Mouse (Mus musculus): ENCODE data around the gene Mad2l1. TPM values are rescaled to one million over a fixed set of nuclear protein-coding genes. Genes with fewer than 3 reads are reported as not detected.

Mad2l1 gene
- total RNA-seq (2021), result 1 to 10 TPM; 2.7 to 3.0 TPM
- long read RNA-seq, experiment 1, full-length matches to known transcripts, result 1 of 1 reads
- long read RNA-seq, experiment 1, partial matches to known transcripts, result 0 of 1 reads
- long read RNA-seq, experiment 1, other reads (novel, unspliced or antisense), result 0 of 1 reads
- long read RNA-seq, experiment 2, partial matches to known transcripts, result 0 of 1 reads
- long read RNA-seq, experiment 2, other reads (novel, unspliced or antisense), result 0 of 1 reads

GRCm38 (mm10) chr6:66535028-66535862 lies at the start of gene Mad2l1:
Mad2l1 (plus strand) TSS chr6:66535390.
- peak; percentile 99 for DNase-seq

DNA sequence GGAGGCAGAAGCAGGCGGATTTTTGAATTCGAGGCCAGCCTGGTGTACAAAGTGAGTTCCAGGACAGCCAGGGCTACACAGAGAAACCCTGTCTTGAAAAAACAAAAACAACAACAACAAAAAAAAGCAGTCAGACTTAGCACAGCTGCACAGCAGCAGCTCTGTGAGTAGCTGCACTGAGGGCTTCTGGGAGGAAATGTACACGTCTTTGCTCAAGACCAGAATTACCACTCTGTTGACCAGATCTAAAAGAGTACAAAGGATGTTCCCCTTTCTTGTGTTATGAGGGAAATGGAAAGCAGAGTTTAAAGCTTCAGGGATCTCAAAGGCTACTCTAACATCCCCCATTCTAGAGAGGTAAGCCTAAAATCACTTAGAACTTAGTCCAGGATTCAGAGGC lies 41.5 kb upstream of the Mad2l1 start:
- no peak for DNase-seq

DNA sequence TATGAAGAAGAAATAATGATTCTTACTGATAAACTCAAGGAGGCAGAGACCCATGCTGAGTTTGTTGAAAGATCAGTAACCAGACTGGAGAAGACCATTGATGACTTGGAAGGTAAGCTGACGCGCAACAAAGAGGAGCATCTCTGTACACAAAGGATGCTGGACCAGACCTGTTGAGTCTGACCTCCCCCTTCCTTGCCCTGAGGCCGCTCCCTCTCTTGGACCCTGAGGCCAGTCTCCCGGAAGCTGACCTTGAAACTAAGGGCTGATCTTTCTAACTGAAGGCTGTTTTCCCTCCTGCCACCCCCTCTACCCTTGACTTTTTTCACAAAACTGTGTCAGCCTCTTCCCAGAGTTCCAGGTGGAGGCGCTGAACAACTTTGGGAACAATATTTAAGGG lies 18.8 kb upstream of the Mad2l1 start:
- DNase-seq, result no peak

- no peak for DNase-seq
Observed at GRCm38 (mm10) chr6:66528386-66528785, 6.8 kb upstream of the Mad2l1 start.

DNA sequence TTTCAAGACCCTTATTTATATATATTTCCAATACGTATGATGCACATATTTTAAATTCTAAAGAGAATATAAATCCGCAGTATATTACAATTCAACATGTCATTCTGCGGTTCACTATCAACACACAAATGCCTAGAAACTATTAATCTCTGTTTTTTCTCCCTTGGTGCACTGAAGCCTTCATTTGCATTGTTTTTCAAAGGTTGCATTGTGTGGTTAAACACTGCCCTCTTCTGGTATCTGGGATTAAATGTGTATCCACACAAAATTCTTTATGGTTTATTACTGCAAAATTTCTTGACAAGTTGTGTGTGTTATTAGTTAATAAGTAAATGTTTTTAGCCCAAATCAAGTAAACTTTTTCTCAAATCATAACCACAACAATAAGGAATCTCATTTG lies 1.9 kb upstream of the Mad2l1 start:
- DNase-seq, result peak; percentile 23 to 64

DNA sequence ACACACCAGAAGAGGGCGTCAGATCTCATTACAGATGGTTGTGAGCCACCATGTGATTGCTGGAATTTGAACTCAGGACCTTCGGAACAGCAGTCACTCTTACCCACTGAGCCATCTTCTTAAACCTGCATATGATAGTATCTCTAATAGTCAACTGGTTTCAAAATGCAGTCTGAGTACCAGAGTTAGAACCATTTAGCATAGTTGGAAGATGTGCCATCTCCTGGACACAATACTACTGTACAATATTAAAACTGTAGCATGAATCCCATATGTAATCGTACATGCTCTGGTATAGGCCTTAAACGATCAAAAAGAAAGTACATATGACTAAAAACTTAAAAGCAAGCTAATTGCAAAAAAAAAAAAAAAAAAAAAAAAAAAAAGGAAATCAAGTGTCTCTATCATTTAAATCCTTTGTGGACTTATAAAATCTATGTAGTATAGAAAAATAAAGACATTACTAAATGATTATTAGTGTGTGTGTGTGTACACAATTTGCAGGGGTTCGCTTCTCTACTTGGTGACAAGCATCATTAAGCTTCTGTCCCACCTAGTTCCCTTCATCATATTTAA lies 736 bp upstream of the Mad2l1 start:
- peak; percentile 1 to 5 for DNase-seq

DNA sequence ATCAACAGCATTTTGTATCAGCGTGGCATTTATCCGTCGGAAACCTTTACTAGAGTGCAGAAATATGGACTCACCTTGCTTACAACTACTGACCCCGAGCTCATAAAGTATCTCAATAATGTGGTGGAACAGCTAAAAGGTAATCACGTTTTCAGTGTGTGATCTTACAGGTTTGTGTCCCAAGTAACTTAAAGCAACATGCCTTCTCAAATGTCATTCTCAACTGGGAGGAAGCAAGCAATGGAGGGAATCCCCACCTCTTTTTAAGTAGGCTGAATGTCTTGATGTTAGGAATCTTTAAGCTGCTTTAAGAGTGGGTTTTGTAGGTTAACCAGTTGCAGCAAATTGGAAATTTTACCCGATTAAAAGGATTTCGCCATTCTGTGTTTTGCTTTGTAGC lies 776 bp downstream of the Mad2l1 start:
- no peak for DNase-seq

DNA sequence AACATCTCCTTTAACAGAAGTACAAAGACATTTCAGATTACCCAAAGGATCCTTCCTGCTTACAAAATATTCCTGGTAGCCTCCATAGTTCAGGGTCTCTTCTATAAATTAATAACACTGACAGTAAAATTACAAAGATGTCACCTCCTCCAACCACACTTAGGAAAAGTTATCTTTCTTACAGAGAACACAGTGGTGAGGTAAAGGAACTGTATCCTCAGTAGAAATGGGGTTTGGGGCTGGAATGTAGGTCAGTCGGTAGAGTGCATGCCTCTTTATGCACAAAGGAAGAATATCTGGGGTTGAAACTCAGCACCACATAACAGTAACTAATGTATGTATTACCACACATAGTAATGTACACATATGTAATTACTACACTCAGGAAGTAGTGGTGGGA lies 24.8 kb downstream of the Mad2l1 start, which contains the start of gene Vmn1r32:
Gene Vmn1r32 (minus strand): TSS at position 101 of the 400 bp plus-strand sequence.
- no peak for DNase-seq

GRCm38 (mm10) chr6:66595804-66596203 lies 60.6 kb downstream of the Mad2l1 start:
- no peak for DNase-seq

Other genes starting within 250 kb of the Mad2l1 start
- not detected for gene Vmn1r32, start 24.7 kb downstream of the Mad2l1 start, total RNA-seq (2021)
- not detected for gene Vmn1r33, start 82.9 kb downstream of the Mad2l1 start, total RNA-seq (2021)
- gene Vmn1r34, start 108.5 kb downstream of the Mad2l1 start, total RNA-seq (2021), result not detected
- not detected for gene Vmn1r35, start 150.5 kb downstream of the Mad2l1 start, total RNA-seq (2021)
- not detected for gene Vmn1r36, start 183.8 kb downstream of the Mad2l1 start, total RNA-seq (2021)
- not detected for gene Vmn1r37, start 194.0 kb downstream of the Mad2l1 start, total RNA-seq (2021)
- gene Vmn1r38, start 247.2 kb downstream of the Mad2l1 start, total RNA-seq (2021), result not detected